Mouse (Mus musculus): ENCODE results near the gene March11.

March11 gene

DNA sequence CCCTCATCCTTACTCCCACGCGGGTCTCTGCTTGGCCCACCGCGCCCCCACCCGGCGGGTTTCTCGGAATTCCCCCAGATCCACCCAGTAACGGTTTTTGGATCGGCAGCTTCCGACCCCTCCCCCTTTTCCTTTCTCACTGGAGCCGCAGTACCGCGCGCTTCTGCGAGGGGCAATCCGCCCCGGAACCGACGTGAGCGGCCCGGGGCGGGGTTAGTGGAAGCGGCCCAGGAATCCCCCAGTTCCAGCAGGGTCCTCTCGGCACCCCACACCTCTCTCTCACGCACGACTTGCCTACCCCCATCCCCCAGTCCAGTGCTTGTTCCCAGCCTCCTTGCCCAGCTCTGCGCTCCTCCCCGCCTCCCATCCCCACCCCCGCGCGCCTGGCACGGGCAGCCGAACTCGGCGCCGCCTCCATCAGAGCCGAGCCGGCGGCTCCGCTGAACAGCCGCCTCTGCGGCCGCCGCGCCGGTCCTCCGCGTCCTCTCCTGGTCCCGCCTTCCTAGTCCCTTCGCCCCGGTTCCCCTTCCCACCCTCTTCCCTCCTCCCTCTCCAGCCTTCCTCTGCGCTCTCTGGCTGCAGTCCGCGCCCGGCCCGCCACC, at the start of gene March11:
March11 (plus strand) TSS at position 420 of the 602 bp plus-strand sequence.
- DNase-seq (ENCODE audit: low spot score) = peak; percentile 15

DNA sequence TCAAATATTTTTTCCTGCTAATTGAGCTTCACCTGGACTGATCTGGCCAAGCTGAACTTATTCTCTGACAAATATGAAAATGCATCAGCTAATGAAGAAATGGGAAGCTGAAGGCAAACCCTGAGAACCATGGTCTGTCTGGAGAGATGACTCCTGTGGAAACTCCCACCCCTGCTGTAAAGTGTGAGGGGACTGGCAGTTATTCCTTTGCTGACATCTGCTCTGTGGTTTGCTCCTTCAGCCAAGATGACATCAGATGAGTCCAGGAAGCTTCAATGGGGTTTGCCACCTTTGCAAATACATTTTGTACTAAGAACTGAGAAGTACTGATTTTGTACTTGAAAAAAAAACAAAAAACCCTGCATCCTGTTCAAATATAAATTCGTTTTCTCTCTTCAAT, 46.5 kb upstream of the March11 start:
- no peak for DNase-seq (ENCODE audit: low spot score)

- no peak for DNase-seq (ENCODE audit: low spot score)
These were observed 39.3 kb upstream of the March11 start for GRCm38 (mm10) chr15:26269596-26269995.

- DNase-seq (ENCODE audit: low spot score) = no peak
These were observed 32.8 kb upstream of the March11 start for GRCm38 (mm10) chr15:26276035-26276511.

DNA sequence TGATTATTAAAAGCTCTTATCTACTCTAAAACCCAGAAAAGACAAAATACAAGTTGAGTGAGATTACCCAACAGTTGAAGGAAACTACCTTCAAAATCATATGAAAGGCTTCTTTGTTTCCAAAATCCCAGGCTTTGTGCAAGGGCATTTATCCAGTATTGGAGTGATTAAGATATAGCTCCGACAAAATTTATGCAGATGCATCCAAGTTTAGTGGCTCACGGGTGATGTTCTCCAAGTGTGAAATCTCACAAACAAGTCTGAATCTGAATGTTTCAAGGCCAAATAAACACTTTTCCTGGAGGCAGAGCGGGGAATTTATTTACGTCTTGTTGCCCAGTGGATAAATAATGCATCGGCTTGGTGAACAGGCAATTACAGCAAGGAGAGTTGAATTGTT, 32.2 kb upstream of the March11 start:
- DNase-seq (ENCODE audit: low spot score) = no peak

DNA sequence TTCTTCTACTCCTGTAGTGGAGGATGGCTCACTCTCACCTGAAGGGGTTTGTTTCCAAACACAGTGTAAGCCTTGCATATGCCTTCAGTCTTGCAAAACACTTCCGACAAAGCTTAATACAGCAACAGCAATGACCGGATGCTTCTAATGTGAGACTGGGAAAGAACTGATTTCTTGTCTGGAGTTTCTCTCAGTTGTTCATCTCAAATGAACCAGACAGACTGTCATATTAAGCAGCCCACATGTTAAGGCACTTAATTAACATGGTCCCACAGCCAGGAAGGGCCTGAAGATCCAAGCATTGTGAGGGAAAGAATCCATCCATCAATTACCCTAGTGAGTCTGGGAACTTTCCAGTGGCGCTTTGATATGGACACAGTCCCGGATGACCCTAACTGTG, 17.0 kb upstream of the March11 start:
- DNase-seq (ENCODE audit: low spot score) = no peak

DNA sequence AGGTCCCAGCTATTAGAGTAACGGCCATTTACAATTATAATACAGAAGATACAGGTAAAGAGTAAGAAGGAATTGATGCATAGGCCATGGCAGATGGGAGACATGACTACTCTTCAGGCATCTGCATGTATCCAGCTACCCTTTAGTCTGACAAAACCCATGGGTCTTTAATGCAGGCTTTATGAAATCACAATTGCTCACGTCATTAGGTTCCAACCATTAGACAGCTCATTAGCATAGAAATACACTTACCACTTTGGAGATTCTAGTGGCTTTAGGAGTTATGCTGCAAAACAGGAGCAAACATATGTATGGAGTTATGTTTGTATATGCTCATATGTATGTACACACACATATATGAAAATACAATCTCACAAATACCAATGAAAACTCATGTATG, 16.0 kb upstream of the March11 start:
- no peak for DNase-seq (ENCODE audit: low spot score)

GRCm38 (mm10) chr15:26293215-26293614, 15.6 kb upstream of the March11 start:
- no peak for DNase-seq (ENCODE audit: low spot score)

- no peak for DNase-seq (ENCODE audit: low spot score)
These were observed 10.2 kb upstream of the March11 start for GRCm38 (mm10) chr15:26298668-26299067.

DNA sequence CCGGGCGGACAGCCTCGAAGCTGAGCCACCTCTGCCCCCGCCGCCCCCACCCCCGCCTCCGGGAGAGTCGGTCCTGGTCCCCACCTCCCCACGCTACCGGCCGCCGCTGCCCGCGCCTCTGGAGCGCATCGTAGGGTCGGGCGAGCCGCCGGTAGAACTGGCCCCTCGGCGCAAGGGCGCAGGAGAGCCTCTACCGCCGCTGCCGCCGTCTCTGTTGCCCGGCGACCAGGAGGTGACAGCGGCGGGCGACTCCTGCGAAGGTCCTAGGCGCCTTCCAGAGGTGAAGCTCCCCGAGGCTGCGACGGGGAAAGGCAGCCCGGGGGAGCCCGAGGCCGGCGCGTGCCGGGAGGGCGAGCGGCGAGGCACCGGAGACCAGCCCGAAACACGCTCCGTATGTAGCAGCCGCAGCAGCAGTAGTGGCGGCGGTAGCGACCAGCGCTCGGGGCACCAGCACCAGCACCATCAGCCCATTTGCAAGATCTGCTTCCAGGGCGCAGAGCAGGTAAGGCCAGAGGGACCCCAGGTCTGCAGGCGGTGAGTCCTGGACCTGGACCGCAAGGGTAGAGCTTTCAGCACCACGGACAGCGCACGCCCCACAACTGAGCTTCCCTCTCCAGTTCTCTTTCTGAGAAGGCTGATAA, 563 bp downstream of the March11 start:
- peak; percentile 75 for DNase-seq (ENCODE audit: low spot score)

DNA sequence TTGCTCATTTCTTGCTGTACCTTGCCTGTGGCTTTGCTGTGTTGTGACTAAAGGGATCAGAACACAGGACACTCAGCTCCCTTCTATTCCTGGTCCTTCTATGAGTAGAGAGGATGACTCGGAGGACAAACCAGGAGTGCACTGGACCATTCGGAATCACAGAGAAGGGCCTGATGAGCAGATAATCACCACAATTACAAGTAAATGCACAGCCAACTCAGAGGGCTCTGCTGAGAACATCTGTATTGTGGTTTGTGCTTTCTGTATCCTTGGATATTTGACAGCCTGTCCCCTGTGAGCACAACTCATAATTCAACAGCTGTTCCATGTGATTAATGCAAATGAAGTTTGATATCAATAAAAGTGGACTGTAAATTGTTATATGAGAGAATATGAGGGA, 11.0 kb downstream of the March11 start:
- DNase-seq (ENCODE audit: low spot score) = no peak

GRCm38 (mm10) chr15:26320402-26320801, 11.6 kb downstream of the March11 start:
- DNase-seq (ENCODE audit: low spot score) = no peak

GRCm38 (mm10) chr15:26322804-26323203, 14.0 kb downstream of the March11 start:
- DNase-seq (ENCODE audit: low spot score) = no peak

DNA sequence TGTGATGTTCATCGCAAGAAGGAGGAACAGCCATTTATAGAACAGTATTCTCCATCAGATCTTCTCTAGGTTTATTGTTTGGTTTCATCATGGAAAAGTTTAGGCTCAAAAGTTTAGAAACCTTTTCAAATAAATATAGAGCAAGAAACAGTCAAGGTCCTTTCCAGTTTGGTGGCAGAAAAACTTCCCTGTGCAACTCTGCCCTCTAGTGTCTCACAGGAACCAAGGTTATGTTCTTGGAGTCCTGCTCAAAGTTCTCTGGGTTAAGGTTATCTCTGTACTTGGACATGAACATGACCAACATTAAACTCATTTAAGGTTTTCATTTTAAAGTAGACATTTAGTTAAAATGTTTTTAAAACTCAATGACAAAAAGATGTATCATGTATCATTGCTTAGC, 18.3 kb downstream of the March11 start:
- DNase-seq (ENCODE audit: low spot score) = no peak

- no peak for DNase-seq (ENCODE audit: low spot score)
These were observed 26.9 kb downstream of the March11 start for GRCm38 (mm10) chr15:26335791-26336190.

- no peak for DNase-seq (ENCODE audit: low spot score)
These were observed 28.9 kb downstream of the March11 start for GRCm38 (mm10) chr15:26337775-26338174.

- DNase-seq (ENCODE audit: low spot score) = no peak
These were observed 29.5 kb downstream of the March11 start for GRCm38 (mm10) chr15:26338343-26338742.

- no peak for DNase-seq (ENCODE audit: low spot score)
These were observed 31.6 kb downstream of the March11 start for GRCm38 (mm10) chr15:26340490-26340889.

DNA sequence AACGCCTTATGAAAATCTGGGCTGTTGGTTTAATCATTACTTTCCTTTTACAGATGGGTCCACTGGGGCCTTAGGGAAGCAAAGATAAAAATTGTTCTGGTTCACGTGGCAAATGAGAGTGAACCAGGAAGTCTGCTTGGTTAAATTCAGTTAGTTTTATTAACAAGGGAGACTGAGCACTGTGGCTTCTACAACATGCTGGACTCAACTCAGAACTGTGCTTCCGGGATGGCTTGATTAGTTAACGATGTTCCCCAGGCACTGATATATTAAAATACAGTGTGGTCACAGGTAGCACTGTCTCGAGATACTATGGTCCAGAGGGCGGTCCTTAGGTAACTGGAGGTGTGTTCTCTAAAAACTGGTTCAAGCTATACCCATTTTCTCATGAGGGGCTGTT, 32.1 kb downstream of the March11 start:
- DNase-seq (ENCODE audit: low spot score) = no peak

DNA sequence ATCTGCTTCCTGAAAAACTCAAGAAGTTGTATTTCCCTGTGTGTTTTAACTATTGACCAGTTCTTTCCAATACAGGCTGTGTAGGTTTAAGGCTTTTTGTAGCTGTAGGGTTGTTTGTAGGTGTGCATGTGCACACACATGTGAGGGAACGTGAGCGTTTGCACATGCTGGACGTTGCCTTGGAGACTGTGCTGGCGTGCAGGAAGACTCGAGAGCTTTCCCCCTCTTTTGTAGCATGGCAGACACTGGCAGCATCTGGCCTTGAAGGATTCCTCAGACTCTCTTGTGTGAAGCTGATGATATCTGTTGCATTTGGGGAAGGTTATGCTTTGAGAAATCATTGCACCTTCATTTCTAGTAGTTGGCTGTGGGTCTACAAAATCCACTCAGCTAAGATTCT, 35.5 kb downstream of the March11 start:
- no peak for DNase-seq (ENCODE audit: low spot score)

DNA sequence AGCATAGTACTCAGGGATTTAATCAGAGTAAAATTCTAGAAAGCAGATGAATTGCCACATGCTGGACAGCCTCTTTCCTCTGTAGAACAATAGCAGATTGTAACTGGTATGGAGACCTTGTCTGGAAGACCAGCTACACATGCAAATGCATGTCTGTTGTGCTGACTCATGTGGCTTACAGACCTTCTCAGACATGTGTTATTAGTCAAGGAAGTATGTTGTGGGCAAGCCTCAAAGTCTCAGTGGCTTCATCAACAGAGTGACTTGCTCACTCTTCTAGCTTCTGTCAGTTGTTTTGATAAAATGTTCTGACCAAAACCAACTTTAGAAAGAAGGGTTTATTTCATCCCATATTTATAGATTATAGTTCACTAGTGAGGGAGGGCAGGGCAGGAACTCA, 44.8 kb downstream of the March11 start:
- DNase-seq (ENCODE audit: low spot score) = no peak

DNA sequence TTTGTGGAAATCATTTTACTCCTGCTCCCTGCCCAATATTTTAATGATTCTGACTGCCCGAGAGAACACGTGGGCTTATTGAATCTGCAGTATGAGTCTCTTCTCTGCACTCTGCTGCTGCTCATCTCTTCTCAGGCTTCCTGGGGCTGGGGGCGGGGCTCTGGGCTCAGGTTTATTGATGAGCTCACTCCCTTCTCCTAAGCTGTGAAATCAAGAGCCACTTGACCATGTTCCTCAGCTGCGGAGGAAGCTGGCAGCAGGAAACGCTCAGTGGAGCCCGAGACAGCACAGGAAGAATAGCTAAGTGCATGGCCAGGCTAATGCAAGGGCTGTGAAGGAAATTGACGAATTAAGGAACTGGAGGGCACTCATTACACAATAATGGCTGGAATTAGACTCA, 56.5 kb downstream of the March11 start:
- DNase-seq (ENCODE audit: low spot score) = no peak

DNA sequence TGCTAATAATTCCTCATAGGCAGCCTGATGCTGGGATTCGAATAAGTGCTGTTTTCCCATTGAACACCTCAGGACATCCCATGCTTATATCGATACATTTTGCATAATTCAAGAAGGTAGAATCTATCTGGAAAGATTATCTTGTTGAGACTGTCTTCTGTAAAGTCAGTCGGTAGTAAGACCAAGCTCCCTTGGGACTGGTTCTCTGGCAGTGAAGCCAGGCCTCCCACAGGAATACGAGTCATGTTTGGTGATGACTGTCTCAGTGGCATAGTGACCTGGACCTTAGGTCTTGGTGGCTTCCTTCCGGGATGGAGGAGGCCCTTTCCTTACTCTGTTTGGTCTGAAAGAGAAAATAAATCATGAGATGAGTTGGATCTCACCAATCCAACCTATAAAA, 57.7 kb downstream of the March11 start:
- DNase-seq (ENCODE audit: low spot score) = no peak

DNA sequence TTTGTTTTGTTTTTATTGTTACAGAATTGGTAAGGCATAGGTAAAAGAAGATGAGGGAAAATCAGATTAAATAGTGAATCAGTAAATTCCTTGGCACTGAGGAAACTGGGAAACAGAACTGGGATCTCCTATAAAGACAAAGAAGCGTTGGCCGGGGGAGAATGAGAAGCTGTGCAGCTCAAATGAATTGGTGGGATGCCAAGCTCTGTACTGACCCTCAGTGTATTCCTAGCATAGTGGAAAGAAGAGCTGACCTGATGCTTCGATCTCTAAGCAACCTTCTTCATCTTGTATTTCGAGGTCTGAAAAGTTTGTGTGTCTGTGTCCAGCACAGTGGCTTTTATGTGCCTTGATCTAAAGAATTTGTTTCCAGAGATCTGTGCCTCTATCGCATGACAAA, 64.9 kb downstream of the March11 start:
- no peak for DNase-seq (ENCODE audit: low spot score)
